Mouse (Mus musculus) lung, postnatal 0 days (tissue): ENCODE results near the gene Fbn1. TPM values are rescaled to one million over a fixed set of nuclear protein-coding genes. Genes with fewer than 3 reads are reported as not detected.

Experiments used
- ATAC-seq: fragments of 200-750 bp; cut with Nextera tagmentation; 2 replicates; pipeline ENCODE4 v1.8.0; 2017; ENCODE audit warnings: moderate library complexity
- DNase-seq: peaks from one replicate; pipeline ENCODE4 v3.0.0-alpha.2; 2016; ENCODE audit warnings: low spot score
- H3K27ac ChIP-seq: fragments of 300-500 bp; sonication (generic); 2 replicates; pipeline ENCODE4 v1.5.1; 2014; ENCODE audit warnings: antibody characterized with exemption, mild to moderate bottlenecking, low read length, mixed read lengths
- H3K27me3 ChIP-seq: fragments of 300-500 bp; sonication (generic); replicated peaks from 2 replicates; pipeline ENCODE4 v1.6.1; 2014; ENCODE audit warnings: low read length, mixed read lengths; ENCODE audit not compliant: insufficient read depth
- H3K36me3 ChIP-seq: fragments of 300-500 bp; sonication (generic); 2 replicates; pipeline ENCODE4 v1.6.1; 2014; ENCODE audit warnings: low read length, mixed read lengths; ENCODE audit not compliant: insufficient read depth
- H3K4me1 ChIP-seq: fragments of 300-500 bp; sonication (generic); 2 replicates; pipeline ENCODE4 v1.6.1; 2014; ENCODE audit warnings: antibody characterized with exemption, low read depth, low read length, mixed read lengths; ENCODE audit not compliant: insufficient read depth
- H3K4me2 ChIP-seq: fragments of 300-500 bp; sonication (generic); replicated peaks from 2 replicates; pipeline ENCODE4 v1.6.1; 2014; ENCODE audit warnings: low read depth, mild to moderate bottlenecking, low read length, moderate library complexity, mixed read lengths
- H3K4me3 ChIP-seq: fragments of 300-500 bp; sonication (generic); 2 replicates; pipeline ENCODE4 v1.5.1; 2014; ENCODE audit warnings: low read depth, low read length
- H3K9ac ChIP-seq: fragments of 300-500 bp; sonication (generic); replicated peaks from 2 replicates; pipeline ENCODE4 v1.6.1; 2014; ENCODE audit warnings: low read depth, mild to moderate bottlenecking
- H3K9me3 ChIP-seq: fragments of 300-500 bp; sonication (generic); 2 replicates; pipeline ENCODE4 v1.6.1; 2016; ENCODE audit warnings: low read length, mixed read lengths
- CTCF ChIP-seq: IDR thresholded peaks from 2 replicates; pipeline ENCODE4 v1.5.1; 2016; ENCODE audit warnings: antibody characterized with exemption, mild to moderate bottlenecking
- EP300 ChIP-seq: IDR thresholded peaks from 2 replicates; pipeline ENCODE4 v1.6.1; 2016; ENCODE audit warnings: antibody characterized with exemption, mild to moderate bottlenecking, control low read depth
- WGBS: fragments of 180-500 bp; shearing (Covaris S2); extraction: QIAGEN DNeasy Blood & Tissue Kit; methylation state at CpG from one replicate; pipeline ENCODE4 v1.1.7; 2014; 5-methylcytosine and 5-hydroxymethylcytosine counted together
- polyA plus RNA-seq: library from polyadenylated mRNA; unstranded; fragments of >200 nt; fragmentation: Nextera tagmentation; extraction: Ambion mirVana; gene quantifications from 2 replicates; pipeline ENCODE4 v1.2.1, GENCODE M21; 2015

Fbn1 gene
- polyA plus RNA-seq, 1 experiment from 2014 or later, result 23.6 TPM

GRCm38 (mm10) chr2:125506316-125507054 lies 1.3 kb downstream of the Fbn1 start:
- TF ChIP-seq CTCF, result no peak
- TF ChIP-seq EP300, result peak; percentile 36; the same call in 1 of the 2 replicates
- 5% methylated on average over 35 of the region's 37 CpGs for WGBS
- H3K27me3 ChIP-seq, result 0 out of 2 replicates have a peak, but pooled peaks cover 5% of the 10 kb centered on the region
- ATAC-seq (peak; percentile 88), DNase-seq (peak; percentile 91)
- H3K9me3 ChIP-seq, result no peaks in the 10 kb centered on the region
- peak overlapping the region; percentile 87 for H3K4me2 ChIP-seq
- H3K27ac ChIP-seq, result peak overlapping the region; percentile 87
- no peaks in the 10 kb centered on the region for H3K36me3 ChIP-seq
- peaks cover 5% of the 10 kb centered on the region; the same call in 1 of the 2 replicates for H3K4me1 ChIP-seq
- peak overlapping the region; percentile 70 for H3K9ac ChIP-seq
- H3K4me3 ChIP-seq, result peak overlapping the region; percentile 61

GRCm38 (mm10) chr2:125505746-125506315 lies 2.0 kb downstream of the Fbn1 start:
- H3K4me1 ChIP-seq, result peaks cover 5% of the 10 kb centered on the region; the same call in 1 of the 2 replicates
- H3K9ac ChIP-seq, result peak overlapping the region; percentile 70
- H3K4me3 ChIP-seq, result peak overlapping the region; percentile 61
- H3K27me3 ChIP-seq, result 0 out of 2 replicates have a peak, but pooled peaks cover 5% of the 10 kb centered on the region
- peak overlapping the region; percentile 87 for H3K27ac ChIP-seq
- DNase-seq (peak; percentile 66), ATAC-seq (peak; percentile 70)
- TF ChIP-seq EP300 (no peak), CTCF (peak; percentile 28; the same call in 1 of the 2 replicates)
- under 1% methylated on average over 45 of the region's 48 CpGs for WGBS
- no peaks in the 10 kb centered on the region for H3K9me3 ChIP-seq
- H3K4me2 ChIP-seq, result peak overlapping the region; percentile 87
- H3K36me3 ChIP-seq, result no peaks in the 10 kb centered on the region

- 3% methylated on average over 36 of the region's 45 CpGs for WGBS
Measured at GRCm38 (mm10) chr2:125505006-125505745, 2.6 kb downstream of the Fbn1 start, which contains the start of gene Gm9913. Gene Gm9913, plus strand, starts transcription at chr2:125505089.

GRCm38 (mm10) chr2:125501526-125501925 lies 6.3 kb downstream of the Fbn1 start:
- 0 out of 2 replicates have a peak, but pooled peaks cover 1% of the 10 kb centered on the region for H3K27me3 ChIP-seq
- TF ChIP-seq CTCF, result no peak
- no peak for TF ChIP-seq EP300
- no peaks in the 10 kb centered on the region for H3K9me3 ChIP-seq
- H3K27ac ChIP-seq, result no peak overlapping the region
- no peak overlapping the region for H3K4me2 ChIP-seq
- no peaks in the 10 kb centered on the region for H3K36me3 ChIP-seq
- no peak overlapping the region for H3K4me3 ChIP-seq
- H3K4me1 ChIP-seq, result peaks cover under 1% of the 10 kb centered on the region; the same call in 1 of the 2 replicates
- no peak overlapping the region for H3K9ac ChIP-seq
- DNase-seq (no peak), ATAC-seq (no peak)

More at GRCm38 (mm10) chr2:125505006-125505745, 2.6 kb downstream of the Fbn1 start, which contains the start of gene Gm9913:
- no peaks in the 10 kb centered on the region for H3K36me3 ChIP-seq
- H3K27me3 ChIP-seq, result 0 out of 2 replicates have a peak, but pooled peaks cover 5% of the 10 kb centered on the region
- peak within 1 kb of the TSS; percentile 87 for H3K27ac ChIP-seq
- TF ChIP-seq CTCF (no peak), EP300 (no peak)
- peak within 1 kb of the TSS; percentile 70 for H3K9ac ChIP-seq
- ATAC-seq (peak; percentile 8), DNase-seq (peak; percentile 37)
- no peaks in the 10 kb centered on the region for H3K9me3 ChIP-seq
- peak within 1 kb of the TSS; percentile 87 for H3K4me2 ChIP-seq
- peak within 1 kb of the TSS; percentile 61 for H3K4me3 ChIP-seq
- H3K4me1 ChIP-seq, result peaks cover 5% of the 10 kb centered on the region; the same call in 1 of the 2 replicates

GRCm38 (mm10) chr2:125498216-125498615 lies 9.6 kb downstream of the Fbn1 start:
- Histone ChIP-seq H3K27me3 (no peaks in the 10 kb centered on the region), H3K4me1 (no peaks in the 10 kb centered on the region; the same call in 1 of the 2 replicates), H3K9me3 (no peaks in the 10 kb centered on the region), H3K27ac (no peak overlapping the region), H3K4me2 (no peak overlapping the region), H3K36me3 (no peaks in the 10 kb centered on the region), H3K4me3 (no peak overlapping the region), H3K9ac (no peak overlapping the region)
- DNase-seq (no peak), ATAC-seq (no peak)
- TF ChIP-seq EP300 (no peak), CTCF (no peak)
- 86% methylated on average over 7 of the region's 7 CpGs for WGBS
